Mouse (Mus musculus): ENCODE results near the gene Litaf.

- no peak for TF ChIP-seq GATA1 (IDR thresholded peaks at IDR 0.05; ENCODE audit: borderline replicate concordance, low read length)
- TF ChIP-seq FLI1 (IDR thresholded peaks at IDR 0.05; ENCODE audit: low read length), result no peak
Observed at GRCm38 (mm10) chr16:11055916-11056315, 10.0 kb downstream of the Litaf start.
